Mouse (Mus musculus) forebrain, embryonic 14.5 days (tissue): ENCODE results near the gene 1700113H08Rik. TPM values are rescaled to one million over a fixed set of nuclear protein-coding genes. Genes with fewer than 3 reads are reported as not detected.

Experiments used
- ATAC-seq: fragments of 200-750 bp; cut with Nextera tagmentation; 2 replicates; pipeline ENCODE4 v1.8.0; 2017; ENCODE audit warnings: mild to moderate bottlenecking, moderate library complexity
- DNase-seq: peaks from one replicate; pipeline ENCODE4 v3.0.0-alpha.2; 2015; ENCODE audit warnings: low spot score
- H3K27ac ChIP-seq: fragments of 300-500 bp; sonication (generic); 2 replicates; pipeline ENCODE4 v1.5.1; 2014; ENCODE audit warnings: low read depth, mild to moderate bottlenecking, control low read depth, low read length, moderate library complexity
- H3K27me3 ChIP-seq: fragments of 300-500 bp; sonication (generic); replicated peaks from 2 replicates; pipeline ENCODE4 v1.6.1; 2014; ENCODE audit warnings: low read length, control low read depth, mixed read lengths; ENCODE audit not compliant: control insufficient read depth, insufficient read depth
- H3K36me3 ChIP-seq: fragments of 300-500 bp; sonication (generic); 2 replicates; pipeline ENCODE4 v1.6.1; 2014; ENCODE audit warnings: low read length, control low read depth; ENCODE audit not compliant: control insufficient read depth, insufficient read depth
- H3K4me1 ChIP-seq: fragments of 300-500 bp; sonication (generic); 2 replicates; pipeline ENCODE4 v1.6.1; 2014; ENCODE audit warnings: antibody characterized with exemption, low read length, control low read depth; ENCODE audit not compliant: control insufficient read depth, insufficient read depth
- H3K4me2 ChIP-seq: fragments of 300-500 bp; sonication (generic); 2 replicates; pipeline ENCODE4 v1.6.1; 2014; ENCODE audit warnings: mild to moderate bottlenecking, control low read depth, low read length
- H3K4me3 ChIP-seq: fragments of 300-500 bp; sonication (generic); 2 replicates; pipeline ENCODE4 v1.5.1; 2014; ENCODE audit warnings: low read depth, low read length, control low read depth
- H3K9ac ChIP-seq: fragments of 300-500 bp; sonication (generic); 2 replicates; pipeline ENCODE4 v1.6.1; 2014; ENCODE audit warnings: mild to moderate bottlenecking, low read length, control low read depth, moderate library complexity
- H3K9me3 ChIP-seq: fragments of 300-500 bp; sonication (generic); replicated peaks from 2 replicates; pipeline ENCODE4 v1.6.1; 2016; ENCODE audit warnings: low read length, control low read depth, mixed read lengths; ENCODE audit not compliant: control insufficient read depth
- WGBS: fragments of 180-500 bp; shearing (Covaris S2); extraction: QIAGEN DNeasy Blood & Tissue Kit; methylation state at CpG from one replicate; pipeline ENCODE4 v1.1.7; 2014; 5-methylcytosine and 5-hydroxymethylcytosine counted together
- polyA plus RNA-seq: library from polyadenylated mRNA; unstranded; fragments of >200 nt; fragmentation: Nextera tagmentation; extraction: Ambion mirVana; gene quantifications from 2 replicates; pipeline ENCODE4 v1.2.1, GENCODE M21; 2014

1700113H08Rik gene
- polyA plus RNA-seq, 1 experiment from 2014 or later: not detected

DNA sequence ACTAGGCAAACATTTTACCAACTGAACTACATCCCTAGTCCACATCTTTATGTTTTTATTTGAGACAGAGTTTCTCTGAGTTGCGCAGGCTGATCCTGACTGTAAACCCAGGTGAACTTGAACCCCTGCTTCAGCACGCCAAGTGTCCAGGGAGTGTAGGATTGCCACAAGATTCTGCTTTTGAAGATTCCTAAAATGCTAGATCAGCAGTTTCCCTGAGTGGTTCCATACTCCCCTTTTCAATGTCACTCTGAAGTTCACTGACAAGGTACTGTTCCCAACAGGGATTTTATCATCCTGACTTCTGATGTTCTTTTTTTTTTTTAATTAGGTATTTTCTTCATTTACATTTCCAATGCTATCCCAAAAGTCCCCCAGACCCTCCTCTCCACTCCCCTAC is 140.9 kb downstream of the 1700113H08Rik start:
- H3K27ac ChIP-seq: no peak overlapping the region
- no peaks in the 10 kb centered on the region for H3K27me3 ChIP-seq
- H3K9ac ChIP-seq: no peak overlapping the region
- WGBS: 93% methylated on average over 2 of the region's 2 CpGs
- no peaks in the 10 kb centered on the region for H3K36me3 ChIP-seq
- no peak overlapping the region for H3K4me2 ChIP-seq
- no peak for DNase-seq
- ATAC-seq: no peak
- no peak overlapping the region for H3K4me3 ChIP-seq
- no peaks in the 10 kb centered on the region for H3K4me1 ChIP-seq
- H3K9me3 ChIP-seq: no peaks in the 10 kb centered on the region

DNA sequence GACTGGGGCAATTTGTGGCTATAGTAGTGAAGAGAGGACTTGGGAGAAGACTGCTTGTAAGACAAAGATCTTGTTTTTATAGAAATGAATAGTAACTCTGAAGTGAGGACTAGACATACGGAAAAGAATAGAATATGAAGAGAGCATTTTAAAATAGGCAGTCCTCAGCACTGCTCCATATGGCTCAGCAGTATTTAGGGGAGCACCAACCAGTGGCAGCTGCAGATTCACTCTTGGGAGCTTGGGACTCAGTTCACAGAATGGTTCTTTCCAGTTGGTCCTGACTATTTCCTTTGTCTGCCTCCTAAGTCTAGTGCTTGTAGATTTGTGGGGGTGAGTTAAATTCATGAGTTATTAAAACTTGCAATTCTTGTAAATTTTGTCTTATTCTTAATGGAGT is 151.6 kb downstream of the 1700113H08Rik start:
- Histone ChIP-seq H3K4me3 (no peak overlapping the region), H3K4me2 (no peak overlapping the region), H3K27ac (no peak overlapping the region), H3K36me3 (no peaks in the 10 kb centered on the region), H3K4me1 (no peaks in the 10 kb centered on the region), H3K27me3 (no peaks in the 10 kb centered on the region), H3K9me3 (no peaks in the 10 kb centered on the region), H3K9ac (no peak overlapping the region)
- ATAC-seq (no peak), DNase-seq (no peak)
- WGBS: 92% methylated on average over 1 of the region's 1 CpGs

DNA sequence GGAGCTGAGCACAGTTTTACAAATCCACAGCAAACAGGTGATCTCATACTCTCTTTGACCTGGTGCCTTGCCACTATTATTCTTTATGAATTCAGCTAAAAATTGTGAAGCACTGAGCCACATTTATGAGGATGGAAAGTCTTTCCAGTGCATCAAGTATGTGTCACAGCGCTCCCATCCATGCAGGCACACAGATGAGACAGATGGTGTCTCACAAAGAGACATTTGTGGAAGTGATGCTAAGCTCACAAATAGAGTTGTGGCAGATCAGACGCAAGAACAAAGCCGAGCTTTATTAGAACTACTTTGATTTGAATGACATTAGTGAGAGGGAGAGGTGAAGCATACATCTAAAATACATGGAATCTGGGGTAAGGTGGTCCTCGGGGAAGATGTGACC is 153.2 kb downstream of the 1700113H08Rik start:
- WGBS: 75% methylated on average over 4 of the region's 4 CpGs
- H3K4me3 ChIP-seq: no peak overlapping the region
- H3K9ac ChIP-seq: no peak overlapping the region
- H3K27ac ChIP-seq: no peak overlapping the region
- no peak overlapping the region for H3K4me2 ChIP-seq
- H3K4me1 ChIP-seq: no peaks in the 10 kb centered on the region
- no peaks in the 10 kb centered on the region for H3K27me3 ChIP-seq
- H3K9me3 ChIP-seq: no peaks in the 10 kb centered on the region
- ATAC-seq: no peak
- DNase-seq: no peak
- no peaks in the 10 kb centered on the region for H3K36me3 ChIP-seq

DNA sequence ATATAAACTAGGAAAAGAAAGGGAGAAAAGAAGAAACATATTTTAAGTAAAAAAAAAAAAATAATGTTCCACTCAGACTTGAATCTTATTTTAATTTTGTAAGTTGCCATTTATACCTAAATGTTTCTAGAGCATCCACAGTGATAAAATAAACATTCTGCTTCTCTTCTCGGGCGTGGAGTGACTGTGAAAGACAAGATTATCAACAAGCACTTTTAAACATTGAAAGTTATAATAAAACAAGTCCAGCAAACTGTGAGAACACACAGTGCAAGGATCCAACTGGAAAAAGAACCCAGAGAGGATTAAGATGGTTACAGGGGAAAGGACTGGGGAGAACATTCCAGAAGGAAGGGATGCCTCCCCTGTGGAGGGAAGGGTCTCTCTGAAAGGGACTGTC is 155.0 kb downstream of the 1700113H08Rik start:
- Histone ChIP-seq H3K36me3 (no peaks in the 10 kb centered on the region), H3K27me3 (no peaks in the 10 kb centered on the region), H3K9me3 (no peaks in the 10 kb centered on the region), H3K9ac (no peak overlapping the region), H3K4me2 (no peak overlapping the region), H3K4me1 (no peaks in the 10 kb centered on the region), H3K4me3 (no peak overlapping the region), H3K27ac (no peak overlapping the region)
- no peak for ATAC-seq
- DNase-seq: no peak
- WGBS: 92% methylated on average over 2 of the region's 2 CpGs

DNA sequence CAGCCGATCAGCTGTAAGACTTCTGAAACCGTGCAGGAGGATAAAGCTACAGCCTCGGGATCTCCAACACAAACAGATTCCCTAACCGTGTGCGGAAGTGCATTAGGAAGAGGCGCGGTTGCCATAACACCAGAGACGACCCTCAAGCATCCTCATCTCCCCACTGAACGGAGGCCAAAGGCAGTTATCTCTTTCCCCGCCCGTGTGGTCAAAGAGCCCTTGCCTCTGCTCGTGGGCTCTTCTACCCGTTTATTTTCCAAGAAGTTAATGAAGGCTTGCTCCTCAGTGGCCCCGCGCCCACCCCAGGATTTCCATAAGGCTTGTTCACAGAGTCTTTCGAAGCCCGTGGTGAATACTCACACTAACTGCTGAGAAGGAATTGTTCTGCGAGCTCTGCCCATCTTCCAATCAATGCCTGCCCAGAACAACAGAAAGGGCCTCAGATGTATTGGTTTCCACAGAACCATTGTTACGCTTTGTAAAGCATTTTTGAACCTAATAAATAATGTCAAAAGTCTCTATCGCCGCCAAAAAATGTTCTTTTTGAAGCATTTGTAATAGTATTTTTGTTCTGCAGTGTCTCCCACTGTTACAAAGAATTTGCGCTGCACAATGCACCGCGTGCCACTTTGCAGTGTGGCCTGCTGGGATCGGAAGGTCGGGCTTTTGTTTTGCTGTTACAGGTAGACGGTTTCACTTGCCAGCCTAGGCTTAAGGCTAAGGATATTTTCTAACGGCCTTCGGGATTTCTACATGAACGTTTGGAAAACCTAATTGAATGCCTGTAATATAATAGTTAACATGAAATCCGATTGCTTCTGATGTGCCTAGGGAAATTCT is 172.4 kb downstream of the 1700113H08Rik start:
- peak; percentile 42 for DNase-seq
- H3K9ac ChIP-seq: 0 out of 2 replicates have a peak overlapping the region, but pooled peaks have one; percentile 1
- no peak overlapping the region for H3K4me3 ChIP-seq
- H3K27ac ChIP-seq: no peak overlapping the region
- no peaks in the 10 kb centered on the region for H3K36me3 ChIP-seq
- H3K4me2 ChIP-seq: peak overlapping the region; percentile 35
- H3K4me1 ChIP-seq: peaks cover 12% of the 10 kb centered on the region; the same call in 1 of the 2 replicates
- 20% methylated on average over 31 of the region's 31 CpGs for WGBS
- no peaks in the 10 kb centered on the region for H3K27me3 ChIP-seq
- ATAC-seq: peak; percentile 70
- no peaks in the 10 kb centered on the region for H3K9me3 ChIP-seq

DNA sequence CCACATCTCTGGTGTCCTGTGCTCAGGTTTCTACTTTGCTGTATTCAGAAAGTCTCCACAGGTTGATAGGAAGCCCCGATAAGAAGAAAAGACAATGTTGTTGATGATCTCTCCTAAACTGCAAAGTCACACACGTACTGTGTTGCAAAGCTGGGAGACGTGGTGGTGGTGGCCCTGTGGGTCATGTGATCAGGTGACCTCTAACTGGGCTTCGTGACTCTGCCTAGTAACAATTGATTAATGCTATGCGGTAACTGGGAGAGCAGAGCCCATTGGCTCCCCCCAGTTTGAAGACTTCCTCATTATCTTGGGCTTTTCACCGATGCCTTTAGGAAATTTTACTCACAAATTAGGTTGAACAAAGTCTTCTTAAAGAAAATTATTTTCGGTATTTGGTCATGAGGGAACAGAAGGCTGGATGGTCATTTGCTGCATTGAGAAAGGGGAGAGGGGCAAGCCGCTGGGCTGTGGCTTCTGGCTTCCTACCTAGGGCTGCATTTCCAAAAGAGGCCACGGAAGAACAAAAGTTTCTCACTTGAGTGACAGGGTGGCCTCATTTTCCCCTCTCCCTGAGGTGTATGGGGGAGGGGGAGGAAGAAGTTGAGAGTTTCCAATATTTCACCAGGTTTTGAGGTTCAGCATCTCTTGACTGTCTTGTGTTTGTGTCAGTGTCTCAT is 181.6 kb downstream of the 1700113H08Rik start:
- DNase-seq (no peak), ATAC-seq (no peak)
- Histone ChIP-seq H3K9me3 (no peaks in the 10 kb centered on the region), H3K4me1 (peaks cover 5% of the 10 kb centered on the region; the same call in 1 of the 2 replicates), H3K4me2 (no peak overlapping the region), H3K9ac (no peak overlapping the region), H3K27me3 (no peaks in the 10 kb centered on the region), H3K27ac (no peak overlapping the region), H3K4me3 (no peak overlapping the region), H3K36me3 (no peaks in the 10 kb centered on the region)
- 26% methylated on average over 9 of the region's 9 CpGs for WGBS

DNA sequence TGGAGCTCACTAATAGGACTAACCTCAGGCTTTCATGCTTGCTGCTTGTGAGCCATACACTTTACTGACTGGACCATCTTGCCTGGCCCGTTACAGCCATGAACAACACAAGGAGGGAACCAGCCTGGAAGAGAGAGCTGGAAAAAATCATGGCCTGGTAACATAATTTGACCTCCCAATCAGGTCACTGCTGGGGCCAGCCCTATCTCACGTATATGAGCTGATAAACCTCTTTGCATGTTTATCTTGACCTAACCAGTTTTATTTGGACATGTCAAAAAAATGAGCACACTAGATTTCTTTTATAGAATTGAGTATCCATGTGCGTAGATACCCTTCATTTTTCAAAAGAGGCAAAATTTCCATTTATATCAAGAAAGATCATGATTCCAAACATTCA is 213.9 kb downstream of the 1700113H08Rik start:
- no peaks in the 10 kb centered on the region for H3K9me3 ChIP-seq
- no peak overlapping the region for H3K27ac ChIP-seq
- no peak for DNase-seq
- no peak overlapping the region for H3K4me2 ChIP-seq
- H3K27me3 ChIP-seq: no peaks in the 10 kb centered on the region
- no peak for ATAC-seq
- WGBS: 85% methylated on average over 3 of the region's 3 CpGs
- H3K4me1 ChIP-seq: no peaks in the 10 kb centered on the region
- no peak overlapping the region for H3K4me3 ChIP-seq
- H3K9ac ChIP-seq: no peak overlapping the region
- no peaks in the 10 kb centered on the region for H3K36me3 ChIP-seq

DNA sequence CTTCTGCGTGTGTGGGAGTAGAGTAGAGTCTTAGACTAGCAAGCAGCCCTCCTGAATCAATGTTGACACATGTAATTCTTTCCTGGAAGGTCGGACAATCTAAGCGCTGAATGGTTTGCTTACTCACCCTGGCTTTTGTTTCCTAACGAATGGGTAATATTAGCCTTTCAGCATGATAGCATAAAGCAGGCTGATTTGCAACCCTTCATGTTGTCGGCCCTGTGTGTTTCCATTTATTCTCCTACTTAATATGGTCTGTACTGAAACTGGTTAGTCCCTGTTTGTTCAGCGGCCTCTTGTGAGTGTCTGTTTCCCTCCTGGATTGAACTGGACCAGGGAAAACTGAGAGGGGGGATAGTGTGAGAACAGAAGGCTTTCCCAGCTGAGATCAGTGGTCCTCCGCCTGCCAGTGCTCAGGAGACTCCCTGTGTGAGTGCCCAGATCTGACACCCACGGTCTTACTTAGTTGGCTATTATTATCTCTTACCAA is 214.3 kb downstream of the 1700113H08Rik start:
- Histone ChIP-seq H3K4me3 (no peak overlapping the region), H3K4me1 (no peaks in the 10 kb centered on the region), H3K9ac (no peak overlapping the region), H3K27ac (no peak overlapping the region), H3K9me3 (no peaks in the 10 kb centered on the region), H3K4me2 (no peak overlapping the region), H3K27me3 (no peaks in the 10 kb centered on the region), H3K36me3 (no peaks in the 10 kb centered on the region)
- 28% methylated on average over 8 of the region's 8 CpGs for WGBS
- ATAC-seq (peak; percentile 50; the same call in 1 of the 2 replicates), DNase-seq (peak; percentile 40)

DNA sequence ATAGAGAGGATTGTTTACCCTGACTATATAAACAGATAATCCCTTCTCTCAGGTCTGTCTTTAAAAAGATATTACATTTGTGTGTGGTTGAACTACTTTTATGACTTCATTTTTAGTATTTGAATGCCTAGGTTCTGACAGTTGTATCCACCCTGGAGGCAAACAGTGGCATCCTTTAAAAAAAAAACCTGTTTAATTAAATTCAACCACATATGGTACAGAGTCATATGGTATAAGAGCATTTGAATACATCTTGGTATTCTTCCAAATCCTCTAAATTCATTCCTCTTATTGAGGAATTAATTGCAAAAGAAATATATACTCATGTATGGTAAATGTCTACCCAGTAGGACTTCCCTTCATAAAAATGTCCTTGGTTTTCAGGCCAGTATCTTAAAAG is 217.2 kb downstream of the 1700113H08Rik start:
- DNase-seq (peak; percentile 66), ATAC-seq (peak; percentile 52; the same call in 1 of the 2 replicates)
- Histone ChIP-seq H3K4me2 (no peak overlapping the region), H3K36me3 (no peaks in the 10 kb centered on the region), H3K4me3 (no peak overlapping the region), H3K9me3 (no peaks in the 10 kb centered on the region), H3K4me1 (no peaks in the 10 kb centered on the region), H3K9ac (no peak overlapping the region), H3K27me3 (no peaks in the 10 kb centered on the region), H3K27ac (no peak overlapping the region)
